In the genomic region with DNA sequence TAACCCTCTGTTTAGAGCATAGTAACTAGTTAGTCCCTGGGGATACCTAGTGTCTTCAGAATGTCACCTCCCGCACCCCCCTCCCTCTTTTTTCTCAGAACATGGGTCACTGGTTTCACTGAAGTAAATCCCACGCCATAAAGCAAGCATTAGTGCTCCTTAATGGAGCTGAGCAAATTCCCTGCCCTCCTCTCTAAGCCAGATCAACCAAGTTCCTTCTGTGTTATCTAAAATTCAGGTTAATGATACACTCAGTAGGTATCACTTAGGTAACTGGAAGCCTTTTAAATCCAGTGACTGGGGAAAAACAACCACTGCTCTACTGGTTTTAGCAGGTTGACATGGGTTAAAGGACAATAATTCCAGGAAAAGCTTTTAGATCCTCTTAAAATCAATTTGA, we compare ENCODE assay signal across 18 mouse cellular contexts. TPM values are rescaled to one million over a fixed set of nuclear protein-coding genes. Genes with fewer than 3 reads are reported as not detected.
DNase-seq lines count a peak whose midpoint lies in the region; ATAC-seq and TF ChIP-seq lines count a peak whose summit lies in the region.
"Had no signal": no experiment of that assay in that cellular context is flagged by ENCODE, and none has a peak within 500 bp of the region (broad histone marks: within the 10 kb centered on the region; RNA-seq: fewer than 3 reads in every experiment).

No protein-coding gene starts in this region.

- ATAC-seq in hindbrain, embryonic 12.5 days (ENCODE audit: low FRiP score) = no peak
- ATAC-seq: midbrain, embryonic 16.5 days had no signal

- H3K27ac ChIP-seq in kidney, adult 2 months (ENCODE audit: insufficient read depth, low read depth, low read length) = peak overlapping the region; percentile 70; the same call in 1 of the 2 replicates
- H3K27ac ChIP-seq in small intestine, adult 2 months (ENCODE audit: insufficient read depth, low read depth, low read length) = peak overlapping the region; percentile 40; the same call in 1 of the 2 replicates
- H3K27ac ChIP-seq in hindbrain, embryonic 12.5 days = no peak overlapping the region
- H3K27ac ChIP-seq: heart, adult 2 months; heart, embryonic 15.5 days; lung, embryonic 15.5 days had no signal

- no peaks in the 10 kb centered on the region for H3K27me3 ChIP-seq in kidney, adult 2 months (replicated peaks; ENCODE audit: control insufficient read depth, insufficient read depth, low read length)
- no peaks in the 10 kb centered on the region for H3K27me3 ChIP-seq in small intestine, adult 2 months (ENCODE audit: control insufficient read depth, insufficient read depth, low read length)
- no peaks in the 10 kb centered on the region for H3K27me3 ChIP-seq in hindbrain, embryonic 12.5 days
- H3K27me3 ChIP-seq: embryonic facial prominence, embryonic 15.5 days; heart, embryonic 15.5 days; lung, embryonic 15.5 days; megakaryocyte, embryonic 14.5 days had no signal

- H3K9ac ChIP-seq in hindbrain, embryonic 12.5 days = no peak overlapping the region
- H3K9ac ChIP-seq: embryonic facial prominence, embryonic 15.5 days; heart, embryonic 15.5 days; lung, embryonic 15.5 days had no signal

- H3K4me2 ChIP-seq in hindbrain, embryonic 12.5 days (replicated peaks) = no peak overlapping the region
- H3K4me2 ChIP-seq: embryonic facial prominence, embryonic 15.5 days; heart, embryonic 15.5 days; lung, embryonic 15.5 days had no signal

- no peaks in the 10 kb centered on the region; the same call in 1 of the 2 replicates for H3K4me1 ChIP-seq in kidney, adult 2 months (ENCODE audit: control insufficient read depth, insufficient read depth, low read length)
- H3K4me1 ChIP-seq in small intestine, adult 2 months (ENCODE audit: control insufficient read depth, insufficient read depth, insufficient read length, low read length) = peaks cover 8% of the 10 kb centered on the region
- no peaks in the 10 kb centered on the region for H3K4me1 ChIP-seq in hindbrain, embryonic 12.5 days
- H3K4me1 ChIP-seq: embryonic facial prominence, embryonic 15.5 days; heart, embryonic 15.5 days; lung, embryonic 15.5 days had no signal

- intact Hi-C loops in left cerebral cortex, postnatal 4 days (cut with DNase I) = no loop called here

- no peak overlapping the region for H3K4me3 ChIP-seq in kidney, adult 2 months (ENCODE audit: insufficient read depth, low read depth, low read length)
- H3K4me3 ChIP-seq in small intestine, adult 2 months (ENCODE audit: low read depth, low read length) = no peak overlapping the region
- H3K4me3 ChIP-seq in hindbrain, embryonic 12.5 days = no peak overlapping the region
- H3K4me3 ChIP-seq: embryonic facial prominence, embryonic 15.5 days; heart, adult 2 months; heart, embryonic 15.5 days; lung, embryonic 15.5 days; megakaryocyte, embryonic 14.5 days had no signal

- H3K36me3 ChIP-seq in kidney, adult 2 months (ENCODE audit: control insufficient read depth, insufficient read depth, low read length) = peaks cover 7% of the 10 kb centered on the region; the same call in 1 of the 2 replicates
- peaks cover 59% of the 10 kb centered on the region for H3K36me3 ChIP-seq in small intestine, adult 2 months (ENCODE audit: control insufficient read depth, insufficient read depth, low read length)
- H3K36me3 ChIP-seq in hindbrain, embryonic 12.5 days = peaks cover 69% of the 10 kb centered on the region

- TF ChIP-seq POLR2A in kidney, adult 2 months (IDR thresholded peaks at IDR 0.05; ENCODE audit: low read depth, low read length) = no peak
- TF ChIP-seq POLR2A in small intestine, adult 2 months (IDR thresholded peaks at IDR 0.05; ENCODE audit: low read depth, low read length) = no peak

- H3K9me3 ChIP-seq in hindbrain, embryonic 12.5 days (replicated peaks) = no peaks in the 10 kb centered on the region
- H3K9me3 ChIP-seq: embryonic facial prominence, embryonic 15.5 days; heart, embryonic 15.5 days; lung, embryonic 15.5 days; megakaryocyte, embryonic 14.5 days had no signal

- TF ChIP-seq CTCF in kidney, adult 2 months (conservative IDR thresholded peaks at IDR 0.05; ENCODE audit: insufficient read depth, insufficient read length, low read depth, low read length) = no peak
- TF ChIP-seq CTCF in small intestine, adult 2 months (IDR thresholded peaks at IDR 0.05; ENCODE audit: extremely low read depth, insufficient read length, insufficient replicate concordance, low read depth, low read length) = no peak

- 36% methylated on average over 2 of the region's 2 CpGs for WGBS in kidney, adult 2 months
- 16% methylated on average over 2 of the region's 2 CpGs for WGBS in small intestine, adult 2 months
- 61% methylated on average over 2 of the region's 2 CpGs for WGBS in hindbrain, embryonic 12.5 days

- peak; percentile 22 for DNase-seq in kidney, adult 2 months
- DNase-seq in kidney, postnatal 25 days = no peak
- peak; percentile 25 for DNase-seq in retina, postnatal 1 day
- DNase-seq in retina, embryonic 14.5 days (ENCODE audit: low spot score) = no peak
- no peak for DNase-seq in thymus, postnatal 14 days
- no peak for DNase-seq in left cerebral cortex, postnatal 4 days
- DNase-seq: adrenal gland, adult 8-10 months; cerebellum, adult 11 months; embryo, embryonic 11 days; gastrocnemius, postnatal 10 days; heart, adult 2 months had no signal

RNA-seq across cellular contexts. Expression of a gene that starts 22.4 kb away (rescaled TPM):
- 213 and 248 TPM in 2 replicates for polyA plus RNA-seq in kidney, adult 2 months (2012; rRNA removed)
- polyA plus RNA-seq in small intestine, adult 2 months (2012; rRNA removed) = 48.4 and 141 TPM in 2 replicates
- 17.1 and 19.8 TPM in 2 replicates for polyA plus RNA-seq in hindbrain, embryonic 12.5 days (2016; fragmentation: Nextera tagmentation; extraction: Ambion mirVana)
- 100 to 1,000 TPM; 147 to 164 TPM for total RNA-seq in left cerebral cortex, postnatal 4 days (2021)

RNA-seq across cellular contexts. Expression of a gene that starts 48.5 kb away (rescaled TPM):
- 38.6 and 39.5 TPM in 2 replicates for polyA plus RNA-seq in kidney, adult 2 months (2012; rRNA removed)
- 14.9 and 26.7 TPM in 2 replicates for polyA plus RNA-seq in small intestine, adult 2 months (2012; rRNA removed)
- polyA plus RNA-seq in hindbrain, embryonic 12.5 days (2016; fragmentation: Nextera tagmentation; extraction: Ambion mirVana) = 85.9 and 86.7 TPM in 2 replicates
- 100 to 1,000 TPM; 163 to 167 TPM for total RNA-seq in left cerebral cortex, postnatal 4 days (2021)

Comparison
In these comparisons a context has a peak if more than half of its experiments do, and no peak if none do; other contexts are left out.
1. DNase-seq: peak in kidney, adult 2 months (single experiment) and retina, postnatal 1 day (single experiment); none in kidney, postnatal 25 days (0 of 2), retina, embryonic 14.5 days (single experiment), thymus, postnatal 14 days (single experiment) and left cerebral cortex, postnatal 4 days (single experiment).